Mouse (Mus musculus) lung, adult 18-20 months (tissue): ENCODE data around the gene Rap2a.

Source experiments
- DNase-seq, 2 experiments: peaks; one replicate each; pipeline ENCODE4 v3.0.0; 2022; ENCODE audit warnings: mixed read lengths in 2 of 2

Gene Rap2a

GRCm38 (mm10) chr14:120543846-120544245, 65.6 kb downstream of the Rap2a start:
- no peak for DNase-seq

- DNase-seq, result no peak
Observed at GRCm38 (mm10) chr14:120544495-120544894, 66.3 kb downstream of the Rap2a start.

DNA sequence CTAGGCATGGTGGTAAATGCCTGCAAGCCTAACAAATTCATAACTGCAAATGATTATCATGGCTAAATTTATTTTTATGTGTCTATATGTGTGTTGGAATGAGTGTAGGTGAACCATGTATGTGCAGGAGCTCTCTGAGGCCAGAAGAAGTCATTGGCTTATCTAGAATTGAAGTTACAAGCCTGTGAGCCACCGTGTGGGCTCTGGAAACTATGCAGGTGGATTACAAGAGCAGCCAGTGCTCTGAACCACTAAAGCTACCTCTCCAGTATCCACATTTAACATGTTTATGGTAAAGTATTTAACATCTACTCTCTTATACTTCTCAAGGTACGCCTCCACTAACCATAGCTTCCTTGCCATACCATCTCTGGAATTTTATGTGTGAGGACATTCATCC, 66.7 kb downstream of the Rap2a start:
- no peak for DNase-seq
